Mouse (Mus musculus): ENCODE data around the gene Snrnp35. TPM values are rescaled to one million over a fixed set of nuclear protein-coding genes. Genes with fewer than 3 reads are reported as not detected.
"Not testable (repeated sequence)": the region's sequence is repeated elsewhere in the genome, so short reads cannot be mapped to it uniquely, and the experiment has no call there.

The Snrnp35 gene
- polyA plus RNA-seq, 1 experiment from 2014 or later = 8.5 TPM

DNA sequence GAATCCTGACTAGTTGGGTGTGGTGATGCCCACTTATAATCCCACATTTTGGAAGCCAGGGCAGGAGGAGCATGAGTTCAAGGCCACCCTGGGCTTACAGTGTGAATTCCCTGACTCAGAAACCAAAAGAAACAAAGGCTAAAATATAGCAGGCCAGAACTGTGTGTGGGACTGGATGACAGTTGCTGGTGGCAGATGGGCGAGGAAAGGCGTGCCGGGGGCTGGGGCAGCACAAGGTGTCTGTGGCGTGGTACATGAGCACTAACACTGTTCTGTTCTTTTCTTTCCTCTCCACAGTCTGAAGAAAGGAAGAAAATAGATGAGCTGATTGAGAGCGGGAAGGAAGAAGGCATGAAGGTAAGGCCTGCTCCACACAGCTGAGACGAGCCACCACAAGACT, 26.2 kb upstream of the Snrnp35 start:
- DNase-seq (ENCODE audit: low spot score) = no peak
- no peak for ATAC-seq (ENCODE audit: low FRiP score)
- Histone ChIP-seq H3K36me3 (replicated peaks; ENCODE audit: control insufficient read depth, insufficient read depth) (peaks cover 97% of the 10 kb centered on the region), H3K4me1 (replicated peaks; ENCODE audit: control insufficient read depth, insufficient read depth, low read length) (no peaks in the 10 kb centered on the region; the same call in 1 of the 2 replicates), H3K4me2 (replicated peaks) (no peak overlapping the region), H3K9ac (no peak overlapping the region), H3K9me3 (ENCODE audit: control insufficient read depth, low read length) (no peaks in the 10 kb centered on the region), H3K27ac (no peak overlapping the region), H3K27me3 (ENCODE audit: control insufficient read depth, insufficient read depth, low read length) (no peaks in the 10 kb centered on the region), H3K4me3 (replicated peaks; ENCODE audit: low read length) (no peak overlapping the region)
- WGBS = 94% methylated on average over 6 of the region's 6 CpGs

DNA sequence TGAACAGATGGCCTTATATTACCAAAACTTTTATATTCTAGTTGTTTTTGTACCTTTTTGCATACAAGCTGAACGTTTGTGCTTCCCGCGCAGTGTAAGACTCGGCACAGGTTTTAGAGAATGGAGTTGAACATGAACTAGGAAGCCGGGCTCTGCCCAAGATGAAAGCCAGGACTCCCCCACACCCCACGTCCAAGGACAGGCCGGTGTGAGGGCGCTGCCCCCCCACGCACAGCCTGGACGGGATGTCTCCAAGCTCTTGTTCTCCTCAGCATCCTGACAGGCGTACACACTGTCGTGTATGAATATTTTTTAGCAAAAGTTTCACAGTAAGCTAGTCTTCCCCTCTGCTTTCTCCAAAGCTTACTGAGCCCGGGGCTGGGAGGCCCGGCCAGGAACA, 22.0 kb upstream of the Snrnp35 start:
- not testable (repeated sequence) for H3K27ac ChIP-seq; H3K9ac ChIP-seq; H3K4me3 ChIP-seq (replicated peaks; ENCODE audit: low read length); H3K4me2 ChIP-seq (replicated peaks); H3K9me3 ChIP-seq (ENCODE audit: control insufficient read depth, low read length); DNase-seq (ENCODE audit: low spot score); H3K27me3 ChIP-seq (ENCODE audit: control insufficient read depth, insufficient read depth, low read length); ATAC-seq (ENCODE audit: low FRiP score); H3K4me1 ChIP-seq (replicated peaks; ENCODE audit: control insufficient read depth, insufficient read depth, low read length)
- WGBS = 93% methylated on average over 14 of the region's 14 CpGs
- H3K36me3 ChIP-seq (replicated peaks; ENCODE audit: control insufficient read depth, insufficient read depth) = peaks cover 82% of the 10 kb centered on the region

DNA sequence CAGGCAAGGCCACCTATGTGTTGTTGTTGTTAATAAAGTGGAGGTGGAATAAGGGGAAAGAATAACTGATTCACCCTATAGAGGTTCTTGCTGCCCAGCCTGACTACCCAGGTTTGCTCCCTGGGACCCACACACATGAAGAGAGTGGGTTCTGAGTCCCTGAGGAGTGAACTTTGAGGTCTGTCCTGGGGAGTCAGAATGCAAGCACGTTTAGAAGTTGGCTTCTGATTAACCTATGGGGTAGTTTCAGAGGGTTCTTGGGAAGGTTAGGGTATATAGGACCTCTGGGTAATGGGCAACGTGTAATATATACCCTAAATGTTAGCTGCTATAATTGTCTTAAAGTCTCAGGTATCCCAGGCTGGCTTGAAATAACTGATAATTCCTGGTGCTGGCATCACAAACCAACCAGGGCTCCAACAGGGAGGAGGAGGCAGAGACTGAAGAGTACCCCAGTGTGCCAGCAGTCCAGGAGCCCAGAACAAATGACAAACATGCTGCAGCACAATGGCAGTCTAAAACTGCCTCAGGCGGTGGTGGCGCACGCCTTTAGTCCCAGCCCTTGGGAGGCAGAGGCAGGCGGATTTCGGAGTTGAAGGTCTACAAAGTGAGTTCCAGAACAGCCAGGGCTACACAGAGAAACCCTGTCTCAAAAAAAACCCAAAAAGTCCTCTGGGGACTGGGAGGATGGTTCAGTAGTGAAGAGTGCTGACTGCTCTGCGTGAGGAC, 20.5 kb upstream of the Snrnp35 start:
- no peak for ATAC-seq (ENCODE audit: low FRiP score)
- H3K36me3 ChIP-seq (replicated peaks; ENCODE audit: control insufficient read depth, insufficient read depth) = peaks cover 82% of the 10 kb centered on the region

DNA sequence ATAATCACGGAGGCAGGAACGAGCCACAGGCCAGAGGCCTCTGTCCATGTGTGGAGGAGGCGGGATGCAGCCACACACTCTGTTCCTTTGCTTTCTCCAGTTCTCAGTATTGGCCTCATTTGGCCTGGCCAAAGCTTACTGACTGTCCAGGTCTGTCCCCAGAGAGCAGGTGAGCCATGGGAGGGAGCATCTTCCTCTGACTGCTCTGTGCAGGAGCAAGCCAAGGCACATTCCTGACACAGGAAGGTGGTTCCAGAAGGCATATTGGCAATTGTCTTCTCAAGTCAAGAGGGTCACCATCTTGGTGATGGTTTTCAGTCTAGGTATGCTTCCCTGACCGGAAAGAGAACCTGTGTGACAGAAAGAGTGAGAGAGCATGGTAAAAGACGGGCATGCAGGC, 19.5 kb upstream of the Snrnp35 start:
- peaks cover 80% of the 10 kb centered on the region for H3K36me3 ChIP-seq (replicated peaks; ENCODE audit: control insufficient read depth, insufficient read depth)

More for the DNA sequence above, 20.5 kb upstream of the Snrnp35 start:
- Histone ChIP-seq H3K4me2 (replicated peaks) (no peak overlapping the region), H3K27me3 (ENCODE audit: control insufficient read depth, insufficient read depth, low read length) (no peaks in the 10 kb centered on the region), H3K4me1 (replicated peaks; ENCODE audit: control insufficient read depth, insufficient read depth, low read length) (no peaks in the 10 kb centered on the region), H3K27ac (no peak overlapping the region), H3K9me3 (ENCODE audit: control insufficient read depth, low read length) (no peaks in the 10 kb centered on the region), H3K9ac (no peak overlapping the region), H3K4me3 (replicated peaks; ENCODE audit: low read length) (no peak overlapping the region)
- WGBS = 88% methylated on average over 8 of the region's 8 CpGs
- no peak for DNase-seq (ENCODE audit: low spot score)

DNA sequence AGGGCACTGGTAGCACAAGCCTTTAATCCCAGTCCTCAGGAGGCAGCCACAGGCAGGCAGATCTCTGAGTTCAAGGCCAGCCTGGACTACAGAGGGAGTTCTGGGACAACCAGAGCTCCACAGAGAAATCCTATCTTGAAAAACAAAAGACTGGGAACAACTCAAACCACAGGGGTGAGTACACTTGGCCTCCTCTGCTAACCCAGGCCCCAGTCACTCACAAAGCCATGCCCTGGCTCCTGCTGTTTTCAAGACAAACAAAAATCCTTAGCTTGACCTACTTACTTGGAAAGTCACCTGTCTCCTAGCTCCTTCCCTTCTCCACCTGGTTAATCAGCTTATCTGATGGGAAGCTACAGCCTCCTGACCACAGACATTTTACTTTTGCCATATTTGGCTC, 18.0 kb upstream of the Snrnp35 start:
- no peaks in the 10 kb centered on the region for H3K4me1 ChIP-seq (replicated peaks; ENCODE audit: control insufficient read depth, insufficient read depth, low read length)
- H3K9me3 ChIP-seq (ENCODE audit: control insufficient read depth, low read length) = no peaks in the 10 kb centered on the region
- no peak overlapping the region for H3K4me2 ChIP-seq (replicated peaks)
- no peaks in the 10 kb centered on the region for H3K27me3 ChIP-seq (ENCODE audit: control insufficient read depth, insufficient read depth, low read length)
- H3K27ac ChIP-seq = no peak overlapping the region
- no peak overlapping the region for H3K9ac ChIP-seq
- no peak overlapping the region for H3K4me3 ChIP-seq (replicated peaks; ENCODE audit: low read length)
- ATAC-seq (ENCODE audit: low FRiP score) (no peak), DNase-seq (ENCODE audit: low spot score) (no peak)
- peaks cover 75% of the 10 kb centered on the region for H3K36me3 ChIP-seq (replicated peaks; ENCODE audit: control insufficient read depth, insufficient read depth)

More for the DNA sequence above, 19.5 kb upstream of the Snrnp35 start:
- Histone ChIP-seq H3K27me3 (ENCODE audit: control insufficient read depth, insufficient read depth, low read length) (no peaks in the 10 kb centered on the region), H3K27ac (no peak overlapping the region), H3K4me3 (replicated peaks; ENCODE audit: low read length) (no peak overlapping the region), H3K4me2 (replicated peaks) (no peak overlapping the region), H3K9me3 (ENCODE audit: control insufficient read depth, low read length) (no peaks in the 10 kb centered on the region), H3K4me1 (replicated peaks; ENCODE audit: control insufficient read depth, insufficient read depth, low read length) (no peaks in the 10 kb centered on the region), H3K9ac (no peak overlapping the region)
- DNase-seq (ENCODE audit: low spot score) (no peak), ATAC-seq (ENCODE audit: low FRiP score) (no peak)
- WGBS = 95% methylated on average over 5 of the region's 5 CpGs

DNA sequence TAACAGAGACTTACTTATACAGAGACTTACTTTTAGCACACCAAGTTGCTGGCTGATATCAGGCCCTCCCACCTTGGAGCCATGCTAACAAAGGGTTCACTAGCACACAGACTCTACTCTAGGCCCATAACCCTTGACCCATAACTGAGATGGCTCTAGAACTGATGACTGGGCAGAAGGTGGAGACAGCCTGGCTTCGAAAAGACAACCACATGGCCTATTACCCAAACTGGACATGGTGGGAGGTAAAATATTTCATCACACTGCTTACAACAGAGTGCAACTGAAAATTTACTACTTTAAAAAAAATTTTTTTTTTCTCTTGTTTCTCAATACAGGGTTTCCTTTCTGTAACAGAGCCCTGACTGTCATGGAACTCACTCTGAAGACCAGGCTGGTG, 15.2 kb upstream of the Snrnp35 start:
- WGBS = 94% methylated on average over 1 of the region's 1 CpGs
- H3K9me3 ChIP-seq (ENCODE audit: control insufficient read depth, low read length) = no peaks in the 10 kb centered on the region
- no peak overlapping the region for H3K9ac ChIP-seq
- H3K36me3 ChIP-seq (replicated peaks; ENCODE audit: control insufficient read depth, insufficient read depth) = peaks cover 47% of the 10 kb centered on the region
- ATAC-seq (ENCODE audit: low FRiP score) (no peak), DNase-seq (ENCODE audit: low spot score) (no peak)
- no peak overlapping the region for H3K4me3 ChIP-seq (replicated peaks; ENCODE audit: low read length)
- H3K4me2 ChIP-seq (replicated peaks) = no peak overlapping the region
- H3K27ac ChIP-seq = no peak overlapping the region
- H3K27me3 ChIP-seq (ENCODE audit: control insufficient read depth, insufficient read depth, low read length) = no peaks in the 10 kb centered on the region
- no peaks in the 10 kb centered on the region for H3K4me1 ChIP-seq (replicated peaks; ENCODE audit: control insufficient read depth, insufficient read depth, low read length)

DNA sequence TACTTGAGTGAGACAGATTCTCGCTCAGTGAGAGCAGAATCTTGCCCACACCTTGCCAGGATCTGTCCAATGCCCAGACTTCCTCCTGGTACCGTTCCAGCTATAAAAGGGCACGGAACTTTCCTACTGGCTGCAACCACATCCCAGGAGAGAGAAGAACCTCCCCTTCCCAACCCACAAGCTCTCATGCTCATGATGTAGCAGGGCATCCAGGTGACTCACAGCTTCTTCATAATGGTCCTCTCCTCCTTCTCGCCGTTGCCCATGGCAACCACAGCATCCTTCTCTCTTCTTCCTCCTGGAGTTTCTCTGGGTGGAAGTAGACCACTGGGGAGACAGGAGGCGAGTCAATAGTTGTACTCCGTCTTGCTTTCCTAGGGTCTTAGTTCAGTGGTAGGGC, 14.6 kb upstream of the Snrnp35 start:
- H3K4me2 ChIP-seq (replicated peaks) = no peak overlapping the region
- no peaks in the 10 kb centered on the region for H3K27me3 ChIP-seq (ENCODE audit: control insufficient read depth, insufficient read depth, low read length)
- WGBS = 90% methylated on average over 7 of the region's 7 CpGs

DNA sequence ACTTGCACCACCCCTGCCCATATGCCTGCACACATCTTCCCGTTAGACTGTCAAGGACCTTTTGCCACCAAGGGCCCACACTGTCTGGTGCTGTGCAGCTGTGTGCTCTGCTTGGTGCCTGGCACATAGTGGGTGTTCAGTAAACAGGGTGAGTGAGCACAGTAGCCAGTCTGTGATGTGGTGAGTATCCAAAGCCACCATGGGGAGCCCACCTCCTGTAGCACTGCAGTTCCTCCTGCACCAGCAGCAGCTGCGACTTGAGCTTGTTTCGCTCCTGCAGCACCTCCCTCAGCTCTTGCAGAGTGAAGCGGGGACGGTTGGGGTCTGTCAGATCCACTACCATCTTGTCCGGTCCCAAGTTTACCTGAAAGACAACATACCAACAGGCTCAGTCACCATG, 13.4 kb upstream of the Snrnp35 start:
- Histone ChIP-seq H3K4me1 (replicated peaks; ENCODE audit: control insufficient read depth, insufficient read depth, low read length) (no peaks in the 10 kb centered on the region), H3K27ac (no peak overlapping the region)
- ATAC-seq (ENCODE audit: low FRiP score) = no peak

More for the DNA sequence above, 14.6 kb upstream of the Snrnp35 start:
- Histone ChIP-seq H3K9me3 (ENCODE audit: control insufficient read depth, low read length) (no peaks in the 10 kb centered on the region), H3K4me3 (replicated peaks; ENCODE audit: low read length) (no peak overlapping the region), H3K4me1 (replicated peaks; ENCODE audit: control insufficient read depth, insufficient read depth, low read length) (no peaks in the 10 kb centered on the region), H3K36me3 (replicated peaks; ENCODE audit: control insufficient read depth, insufficient read depth) (peaks cover 41% of the 10 kb centered on the region), H3K9ac (no peak overlapping the region), H3K27ac (no peak overlapping the region)
- DNase-seq (ENCODE audit: low spot score) (no peak), ATAC-seq (ENCODE audit: low FRiP score) (no peak)

DNA sequence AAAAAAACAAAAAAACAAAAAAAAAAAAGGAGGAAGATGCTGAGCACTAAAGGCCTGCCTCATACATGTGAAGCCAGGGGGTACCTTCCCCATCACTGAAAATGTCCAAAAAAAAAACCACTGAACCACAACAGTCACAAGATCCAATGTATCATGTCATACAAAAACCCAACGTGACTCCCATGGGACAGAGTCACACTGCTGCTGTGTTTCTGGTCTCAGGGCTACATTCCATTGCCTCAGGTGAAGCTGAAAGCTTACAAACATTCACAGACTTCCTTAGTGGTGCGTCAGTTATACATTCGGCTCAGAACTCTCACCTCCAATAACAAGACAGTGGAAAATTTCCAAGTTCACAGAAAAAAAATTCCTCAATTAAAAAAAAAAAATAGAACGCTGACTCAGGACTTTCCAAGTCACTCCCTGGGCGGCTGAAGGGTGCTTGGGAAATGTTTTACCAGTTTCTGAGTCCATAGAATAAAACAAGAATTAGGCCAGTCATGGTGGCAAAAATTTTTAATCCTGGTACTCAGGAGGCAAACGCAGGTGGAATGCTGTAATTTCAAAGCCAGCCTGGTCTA, 12.3 kb upstream of the Snrnp35 start:
- Histone ChIP-seq H3K9ac (no peak overlapping the region), H3K9me3 (ENCODE audit: control insufficient read depth, low read length) (no peaks in the 10 kb centered on the region), H3K27ac (no peak overlapping the region), H3K4me1 (replicated peaks; ENCODE audit: control insufficient read depth, insufficient read depth, low read length) (0 out of 2 replicates have a peak, but pooled peaks cover 2% of the 10 kb centered on the region), H3K4me2 (replicated peaks) (no peak overlapping the region), H3K27me3 (ENCODE audit: control insufficient read depth, insufficient read depth, low read length) (no peaks in the 10 kb centered on the region), H3K36me3 (replicated peaks; ENCODE audit: control insufficient read depth, insufficient read depth) (peaks cover 34% of the 10 kb centered on the region), H3K4me3 (replicated peaks; ENCODE audit: low read length) (no peak overlapping the region)
- ATAC-seq (ENCODE audit: low FRiP score) = no peak
- WGBS = 90% methylated on average over 6 of the region's 6 CpGs
- no peak for DNase-seq (ENCODE audit: low spot score)

More for the DNA sequence above, 13.4 kb upstream of the Snrnp35 start:
- DNase-seq (ENCODE audit: low spot score) = no peak
- Histone ChIP-seq H3K36me3 (replicated peaks; ENCODE audit: control insufficient read depth, insufficient read depth) (peaks cover 34% of the 10 kb centered on the region), H3K9ac (no peak overlapping the region), H3K27me3 (ENCODE audit: control insufficient read depth, insufficient read depth, low read length) (no peaks in the 10 kb centered on the region), H3K4me3 (replicated peaks; ENCODE audit: low read length) (no peak overlapping the region), H3K9me3 (ENCODE audit: control insufficient read depth, low read length) (no peaks in the 10 kb centered on the region), H3K4me2 (replicated peaks) (no peak overlapping the region)
- 91% methylated on average over 6 of the region's 6 CpGs for WGBS

All from hindbrain, embryonic 14.5 days (tissue).